Mouse (Mus musculus) megakaryocyte, embryonic 14.5 days (primary cell): ENCODE results near the gene H2-DMb2.

Source experiments
- FLI1 ChIP-seq: IDR thresholded peaks from 2 replicates; pipeline ENCODE4 v1.6.1; 2012; ENCODE audit warnings: low read length, inconsistent platforms, mixed read lengths
- GATA1 ChIP-seq: IDR thresholded peaks from 3 replicates; pipeline ENCODE4 v1.6.1; 2012; ENCODE audit warnings: mixed read lengths, low read length, inconsistent platforms, borderline replicate concordance

DNA sequence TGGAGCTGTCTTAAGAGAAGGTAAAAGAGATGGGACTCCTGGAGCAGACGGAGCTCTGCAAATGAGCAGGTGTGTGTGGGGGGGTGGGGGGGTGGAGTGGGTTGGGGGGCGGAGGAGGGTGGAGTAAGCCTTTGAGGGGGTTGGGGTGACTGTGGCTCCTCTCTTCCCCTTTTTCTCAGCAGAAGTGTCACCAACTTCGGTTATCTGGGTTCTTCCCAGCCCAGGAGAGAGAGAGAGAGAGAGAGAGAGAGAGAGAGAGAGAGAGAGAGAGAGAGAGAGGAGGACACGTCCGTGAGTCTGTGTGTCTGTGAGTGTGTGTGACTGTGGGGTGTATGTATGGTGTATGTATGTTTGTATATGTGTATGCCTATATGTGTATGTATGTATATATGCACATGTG lies 354 bp downstream of the H2-DMb2 start:
- TF ChIP-seq GATA1 (no peak), FLI1 (no peak)
